Mouse (Mus musculus) macrophage (primary cell): ENCODE data around the gene Btbd2. TPM values are rescaled to one million over a fixed set of nuclear protein-coding genes. Genes with fewer than 3 reads are reported as not detected.
"Not testable (repeated sequence)": the region's sequence is repeated elsewhere in the genome, so short reads cannot be mapped to it uniquely, and the experiment has no call there.

ENCODE experiments used
- H3K27ac ChIP-seq: fragments of 350-480 bp; formaldehyde crosslinking; 2 replicates; pipeline ENCODE4 v1.9.0; 2021
- H3K36me3 ChIP-seq: fragments of 350-480 bp; formaldehyde crosslinking; 2 replicates; pipeline ENCODE4 v1.9.0; 2021; ENCODE audit errors: inconsistent target
- H3K4me3 ChIP-seq: fragments of 350-480 bp; formaldehyde crosslinking; 2 replicates; pipeline ENCODE4 v1.9.0; 2021; ENCODE audit errors: inconsistent target
- H3K79me2 ChIP-seq: fragments of 350-480 bp; formaldehyde crosslinking; 2 replicates; pipeline ENCODE4 v1.9.0; 2021; ENCODE audit errors: inconsistent target
- WGBS: methylation state at CpG from one replicate; pipeline ENCODE4 v1.1.7; 2026; ENCODE audit warnings: inconsistent platforms; ENCODE audit not compliant: missing documents; 5-methylcytosine and 5-hydroxymethylcytosine counted together
- polyA plus RNA-seq: library from polyadenylated mRNA; stranded (reverse); fragments of 250-400 nt; gene quantifications from 3 replicates; pipeline ENCODE4 v1.2.4, GENCODE M21; 2018; ENCODE audit warnings: inconsistent platforms

Gene Btbd2
- polyA plus RNA-seq, 1 experiment from 2014 or later, result 16.9 TPM

DNA sequence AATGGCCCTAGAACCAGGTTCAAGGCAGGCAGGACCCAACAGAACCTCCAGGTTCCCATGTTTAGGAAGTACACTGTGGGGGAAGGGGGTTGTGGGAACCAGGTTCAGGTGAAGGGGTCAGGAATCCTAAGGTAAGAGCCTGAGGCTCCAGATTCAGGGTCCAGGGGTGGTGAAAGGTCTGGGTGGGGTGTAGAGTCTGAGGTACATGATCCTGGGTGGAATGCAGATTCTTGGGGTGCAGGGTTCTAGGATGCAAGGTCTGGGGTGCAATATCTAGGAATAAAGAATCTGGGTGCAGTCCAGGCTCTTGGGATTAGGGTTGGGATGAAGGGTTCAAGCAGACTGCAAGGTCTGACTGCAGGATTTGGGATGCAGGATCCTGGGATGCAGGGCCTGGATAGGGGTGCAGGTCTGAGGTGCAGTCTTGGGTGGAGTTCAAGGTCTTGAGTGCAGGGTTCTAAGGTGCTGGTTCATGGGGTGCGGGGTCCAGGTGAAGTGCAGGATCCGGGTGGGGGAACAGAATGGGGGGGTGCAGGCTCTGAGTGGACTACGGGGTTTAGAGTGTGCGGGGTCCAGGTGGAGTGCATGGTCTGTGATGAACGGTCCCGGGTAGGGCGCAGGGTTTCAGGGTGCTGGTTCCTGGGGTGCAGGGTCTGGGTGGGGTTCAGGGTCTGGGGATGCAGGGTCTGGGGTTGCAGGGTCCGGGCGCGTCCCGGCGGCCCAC is 1.3 kb downstream of the Btbd2 start:
- Histone ChIP-seq H3K4me3 (peak overlapping the region; percentile 37), H3K36me3 (no peaks in the 10 kb centered on the region), H3K27ac (no peak overlapping the region), H3K79me2 (peaks cover 24% of the 10 kb centered on the region; the same call in 1 of the 2 replicates)
- WGBS, result 4% methylated on average over 11 of the region's 12 CpGs

DNA sequence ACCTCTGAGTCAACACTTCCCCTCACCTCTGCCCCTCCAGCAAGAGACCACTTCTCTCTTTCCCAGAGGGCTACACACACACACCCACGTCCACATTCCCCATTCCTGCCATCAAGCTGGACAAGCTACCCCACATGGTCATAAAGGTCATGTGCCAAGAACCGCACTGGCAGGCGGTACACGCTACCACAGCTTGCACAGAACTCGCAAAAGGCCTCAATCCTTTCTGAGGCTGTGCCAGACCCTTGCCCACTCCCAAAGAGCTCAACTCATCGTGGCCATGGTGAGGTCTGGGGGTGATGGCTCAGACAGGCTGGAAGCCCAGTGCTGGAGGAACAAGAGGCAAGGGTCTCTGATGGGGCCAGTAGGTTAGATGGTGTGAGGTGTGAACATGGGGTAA is 2.0 kb downstream of the Btbd2 start:
- H3K36me3 ChIP-seq, result no peaks in the 10 kb centered on the region
- WGBS, result 85% methylated on average over 6 of the region's 6 CpGs
- H3K4me3 ChIP-seq, result no peak overlapping the region
- no peak overlapping the region for H3K27ac ChIP-seq
- H3K79me2 ChIP-seq, result peaks cover 24% of the 10 kb centered on the region; the same call in 1 of the 2 replicates

DNA sequence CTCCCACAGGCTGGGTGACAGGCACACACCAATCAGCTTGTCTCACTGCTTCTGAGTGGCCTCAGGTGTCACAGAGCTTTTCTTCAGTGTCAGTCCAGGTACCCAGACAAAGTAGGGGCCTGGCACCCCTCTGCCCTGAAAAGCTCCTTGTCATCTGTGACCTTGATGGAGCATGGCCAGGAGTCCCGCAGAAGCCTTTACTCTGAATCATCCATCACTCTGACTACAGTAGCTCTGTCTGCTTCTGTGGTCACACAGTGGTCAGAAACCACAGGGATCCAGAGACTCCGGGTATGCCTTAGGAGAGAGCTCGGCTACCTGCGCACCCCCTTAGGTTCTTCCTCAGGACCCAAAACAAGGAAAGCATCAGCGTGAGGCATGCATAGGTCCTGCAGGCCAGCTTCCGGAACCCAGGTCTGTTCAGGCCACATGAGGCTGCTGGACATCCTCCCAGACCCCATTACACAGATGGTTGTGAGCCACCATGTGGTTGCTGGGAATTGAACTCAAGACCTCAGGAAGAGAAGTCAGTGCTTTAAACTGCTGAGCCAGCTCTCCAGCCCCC is 3.6 kb downstream of the Btbd2 start:
- peaks cover 24% of the 10 kb centered on the region; the same call in 1 of the 2 replicates for H3K79me2 ChIP-seq
- no peak overlapping the region for H3K4me3 ChIP-seq
- peaks cover under 1% of the 10 kb centered on the region; the same call in 1 of the 2 replicates for H3K36me3 ChIP-seq
- 72% methylated on average over 6 of the region's 6 CpGs for WGBS
- H3K27ac ChIP-seq, result no peak overlapping the region

DNA sequence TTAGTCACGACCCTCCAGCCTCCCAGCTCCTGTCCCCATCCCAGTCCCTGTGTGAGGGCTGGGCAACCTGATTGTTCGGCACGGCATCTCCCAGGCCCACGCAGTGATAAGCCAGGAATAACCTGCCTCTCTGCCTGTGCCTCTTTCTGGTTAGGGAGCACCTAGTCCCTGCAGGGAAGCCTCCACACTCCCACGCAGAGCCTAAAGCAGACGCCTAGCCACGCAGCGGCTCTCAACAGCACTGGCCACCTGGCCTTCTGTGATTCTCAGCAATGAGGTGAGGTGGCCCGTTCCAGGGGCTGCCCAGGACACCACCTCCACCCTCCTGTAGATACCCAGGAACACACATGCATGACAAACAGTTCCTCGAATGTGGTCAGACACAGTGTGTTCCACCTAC is 6.5 kb downstream of the Btbd2 start:
- Histone ChIP-seq H3K4me3 (no peak overlapping the region), H3K36me3 (peaks cover 17% of the 10 kb centered on the region; the same call in 1 of the 2 replicates), H3K79me2 (peaks cover 20% of the 10 kb centered on the region; the same call in 1 of the 2 replicates), H3K27ac (no peak overlapping the region)
- WGBS, result 94% methylated on average over 10 of the region's 10 CpGs

DNA sequence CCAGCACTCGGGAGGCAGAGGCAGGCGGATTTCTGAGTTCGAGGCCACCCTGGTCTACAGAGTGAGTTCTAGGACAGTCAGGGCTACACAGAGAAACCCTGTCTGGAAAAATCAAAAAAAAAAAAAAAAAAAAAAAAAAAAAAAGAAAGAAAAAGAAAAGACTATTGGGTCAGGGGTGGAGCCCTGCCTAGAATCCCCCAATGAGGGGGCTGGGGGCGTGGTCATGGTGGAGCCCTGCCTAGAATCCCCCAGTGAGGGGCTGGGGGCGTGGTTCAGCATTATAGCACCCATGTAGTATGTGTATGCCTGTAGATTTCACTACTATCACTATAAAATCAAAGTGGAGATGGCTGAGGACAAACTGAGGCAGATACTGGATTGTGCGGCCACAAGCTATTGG is 7.0 kb downstream of the Btbd2 start:
- H3K27ac ChIP-seq, H3K4me3 ChIP-seq: not testable (repeated sequence)
- H3K79me2 ChIP-seq, result peaks cover 15% of the 10 kb centered on the region; the same call in 1 of the 2 replicates
- 82% methylated on average over 3 of the region's 6 CpGs for WGBS
- H3K36me3 ChIP-seq, result peaks cover 22% of the 10 kb centered on the region; the same call in 1 of the 2 replicates

DNA sequence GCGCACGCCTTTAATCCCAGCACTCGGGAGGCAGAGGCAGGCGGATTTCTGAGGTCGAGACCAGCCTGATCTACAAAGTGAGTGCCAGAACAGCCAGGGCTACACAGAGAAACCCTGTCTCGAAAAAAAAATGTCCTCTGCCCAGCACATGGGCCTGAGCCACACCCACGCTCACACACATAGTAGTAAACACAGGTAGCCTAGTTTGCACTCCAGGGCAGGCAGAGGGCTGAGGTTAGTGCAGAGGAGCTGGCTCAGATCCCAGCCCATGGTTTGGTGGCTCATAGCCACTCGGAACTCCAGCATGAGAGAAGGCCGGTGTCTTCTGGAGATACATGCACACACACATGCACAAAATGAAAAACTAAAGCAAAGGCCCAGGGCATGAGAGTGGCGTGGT is 9.9 kb downstream of the Btbd2 start:
- Histone ChIP-seq H3K79me2 (no peaks in the 10 kb centered on the region; the same call in 1 of the 2 replicates), H3K27ac (no peak overlapping the region), H3K4me3 (no peak overlapping the region), H3K36me3 (peaks cover 40% of the 10 kb centered on the region; the same call in 1 of the 2 replicates)
- 91% methylated on average over 9 of the region's 10 CpGs for WGBS

DNA sequence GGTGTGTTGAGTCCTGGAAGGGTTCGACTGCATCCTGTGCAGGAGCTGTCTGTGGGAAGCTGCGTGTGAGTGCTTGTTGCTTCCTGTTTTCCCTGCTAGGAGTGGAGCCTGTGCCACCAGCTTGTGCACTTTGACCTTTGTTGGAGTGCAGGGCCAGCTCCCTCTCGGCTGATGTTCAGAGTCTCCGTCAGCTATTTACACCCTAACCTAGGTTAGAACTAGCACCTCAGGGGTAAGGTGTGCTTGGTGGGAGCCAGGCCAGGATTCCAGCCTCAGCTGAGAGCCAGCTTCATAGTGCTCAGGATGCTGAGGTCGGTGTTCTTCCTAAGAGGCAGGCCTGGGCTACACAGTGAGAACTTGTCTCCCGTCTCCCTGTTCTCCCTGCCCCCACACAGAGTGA is 21.5 kb downstream of the Btbd2 start:
- H3K27ac ChIP-seq, result no peak overlapping the region
- peaks cover 45% of the 10 kb centered on the region for H3K79me2 ChIP-seq
- H3K36me3 ChIP-seq, result peaks cover 68% of the 10 kb centered on the region; the same call in 1 of the 2 replicates
- H3K4me3 ChIP-seq, result no peak overlapping the region
- WGBS, result 93% methylated on average over 4 of the region's 6 CpGs

DNA sequence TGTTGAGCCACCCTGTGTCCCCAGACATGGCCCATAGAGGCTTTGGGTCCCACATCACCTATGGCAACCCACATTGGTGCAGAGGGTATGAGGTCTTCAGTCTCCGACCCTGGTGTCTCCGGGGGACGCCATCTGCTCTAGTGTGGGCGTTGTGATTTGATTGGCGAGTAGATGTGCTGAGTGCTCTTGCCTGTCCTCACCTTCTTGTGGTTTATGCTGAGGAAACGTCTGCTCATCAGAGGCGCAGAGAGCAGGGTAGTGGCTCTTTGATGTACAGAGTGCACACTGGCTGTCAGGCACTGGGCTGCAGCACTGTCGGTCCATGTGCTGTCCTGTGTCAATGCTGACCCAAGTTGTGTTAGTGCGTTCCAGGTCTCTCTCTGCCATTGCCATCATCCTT is 27.9 kb downstream of the Btbd2 start:
- Histone ChIP-seq H3K36me3 (peaks cover 9% of the 10 kb centered on the region; the same call in 1 of the 2 replicates), H3K27ac (no peak overlapping the region), H3K4me3 (no peak overlapping the region), H3K79me2 (peaks cover 100% of the 10 kb centered on the region)
- 79% methylated on average over 9 of the region's 9 CpGs for WGBS

DNA sequence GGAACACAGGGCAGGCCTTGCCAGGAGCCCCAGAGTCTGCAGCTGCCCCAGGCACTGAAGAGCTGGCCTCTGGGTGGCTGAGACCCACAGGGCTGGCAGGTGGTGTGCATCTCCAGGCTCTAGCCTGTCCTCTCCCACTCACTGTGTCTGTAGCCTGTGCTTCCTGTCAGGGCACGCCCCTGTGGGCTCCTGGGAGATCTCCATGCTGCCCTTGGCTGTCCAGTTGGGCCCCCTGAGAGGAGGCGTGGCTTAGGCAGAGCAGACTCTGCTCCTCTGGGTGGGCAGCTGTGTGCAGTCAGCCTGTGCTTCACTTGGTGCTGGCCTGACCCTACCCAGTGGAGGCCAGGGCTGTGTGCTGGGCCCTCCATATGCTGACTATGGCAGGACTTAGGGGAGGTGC is 29.2 kb downstream of the Btbd2 start:
- Histone ChIP-seq H3K4me3 (no peak overlapping the region), H3K27ac (no peak overlapping the region), H3K36me3 (peaks cover 5% of the 10 kb centered on the region; the same call in 1 of the 2 replicates), H3K79me2 (peaks cover 99% of the 10 kb centered on the region)
- 73% methylated on average over 2 of the region's 2 CpGs for WGBS

DNA sequence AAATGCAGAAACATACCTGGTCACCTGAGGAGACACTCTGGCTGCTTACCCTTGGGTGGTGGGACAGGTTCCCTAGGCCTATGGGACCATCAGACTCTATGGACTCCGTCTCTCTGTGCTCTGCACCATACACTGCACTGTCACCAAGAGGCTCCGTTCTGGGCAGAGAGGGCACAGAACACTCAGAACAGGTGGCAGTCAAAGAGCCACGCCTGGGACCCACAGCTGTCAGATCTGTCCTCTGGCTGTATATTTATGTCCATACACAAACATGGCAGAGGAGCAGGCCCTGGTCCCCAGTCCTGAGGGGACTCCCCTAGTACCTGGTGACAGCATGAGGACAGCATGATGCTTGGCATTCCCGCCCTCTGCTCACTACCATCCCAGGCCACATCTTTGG is 31.1 kb downstream of the Btbd2 start:
- H3K4me3 ChIP-seq, result no peak overlapping the region
- no peak overlapping the region for H3K27ac ChIP-seq
- H3K79me2 ChIP-seq, result peaks cover 80% of the 10 kb centered on the region
- H3K36me3 ChIP-seq, result no peaks in the 10 kb centered on the region
- 98% methylated on average over 4 of the region's 4 CpGs for WGBS

DNA sequence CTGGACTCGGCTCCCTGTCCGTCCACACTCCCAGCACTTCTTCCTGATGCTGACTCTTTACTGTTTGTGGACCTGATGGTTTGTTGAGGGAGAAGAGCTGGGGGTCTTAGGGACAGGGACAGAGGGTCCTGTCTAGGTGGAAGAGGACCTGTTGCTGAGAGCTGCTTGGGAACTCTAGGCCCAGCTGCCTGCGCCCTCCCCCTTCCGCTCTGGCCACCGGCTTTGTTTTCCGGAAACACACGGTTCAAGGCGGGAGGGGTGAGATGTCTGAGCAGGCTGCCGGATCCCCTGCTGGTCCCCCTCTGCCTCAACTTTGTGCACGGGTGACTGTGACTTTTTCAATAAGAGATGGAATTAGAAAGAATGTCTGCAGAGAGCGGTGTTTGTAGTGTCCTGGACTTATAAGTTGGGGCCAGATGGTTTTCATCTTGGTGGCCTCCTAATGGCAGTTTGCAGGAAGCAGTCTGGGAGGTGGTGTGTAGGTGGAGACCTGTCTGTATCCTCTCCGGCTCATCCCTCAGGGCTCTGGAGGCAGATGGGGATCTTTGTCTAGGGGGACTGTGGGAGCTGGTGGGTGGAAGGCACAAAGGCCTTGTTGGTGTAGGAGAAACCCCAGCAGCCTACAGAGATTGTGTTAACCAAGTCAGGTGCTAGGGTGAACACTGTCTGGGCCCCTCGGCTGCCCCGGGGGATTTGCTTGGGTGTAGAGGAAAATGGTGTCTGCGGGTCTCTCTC is 33.2 kb downstream of the Btbd2 start:
- Histone ChIP-seq H3K4me3 (peak overlapping the region; percentile 94), H3K79me2 (peaks cover 58% of the 10 kb centered on the region), H3K36me3 (no peaks in the 10 kb centered on the region), H3K27ac (peak overlapping the region; percentile 77)
- WGBS, result 3% methylated on average over 15 of the region's 15 CpGs

DNA sequence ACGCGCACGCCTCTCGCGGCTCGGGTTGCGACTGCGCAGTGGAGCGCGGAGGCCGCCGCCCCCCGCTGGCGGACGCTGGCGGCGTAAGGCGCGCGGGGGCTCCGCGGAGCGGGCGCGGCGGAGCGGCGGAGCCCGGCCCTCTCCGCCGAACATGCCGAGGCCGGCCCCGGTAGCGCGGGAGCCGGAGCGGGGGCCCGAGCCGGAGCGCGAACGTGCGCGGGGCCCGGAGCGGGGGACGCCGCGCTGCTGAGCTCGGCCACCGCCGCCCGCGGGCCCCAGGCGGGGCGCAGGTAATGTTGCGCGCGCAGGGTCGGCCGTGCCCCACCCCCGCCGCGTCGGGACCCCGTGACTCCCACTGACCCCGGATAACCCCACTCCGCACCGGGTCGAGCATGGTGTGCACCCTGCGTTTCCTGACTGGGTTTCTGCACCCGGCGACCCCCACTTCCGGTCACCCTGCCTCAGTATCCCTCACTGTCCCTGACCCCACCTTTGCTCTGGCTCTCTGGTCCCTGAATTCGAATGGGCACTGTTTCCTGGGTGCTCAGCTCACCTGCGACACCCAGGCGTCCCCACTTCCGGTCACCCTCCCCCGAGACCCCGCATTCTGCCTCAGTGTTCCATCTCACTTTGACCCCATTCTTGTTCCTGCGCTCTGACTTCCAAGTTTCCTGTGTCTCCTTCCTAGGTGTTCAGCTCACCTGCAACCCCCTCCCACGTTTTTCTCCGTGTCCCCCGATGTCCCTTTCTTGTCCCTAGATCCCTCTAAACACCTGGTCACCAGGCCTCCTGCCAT is 34.0 kb downstream of the Btbd2 start, which contains the start of gene Csnk1g2:
Gene Csnk1g2 (plus strand): TSS at position 178 of the 796 bp plus-strand sequence.
- Histone ChIP-seq H3K27ac (peak within 1 kb of the TSS; percentile 79), H3K79me2 (peaks cover 51% of the 10 kb centered on the region), H3K36me3 (no peaks in the 10 kb centered on the region), H3K4me3 (peak within 1 kb of the TSS; percentile 94)
- WGBS, result under 1% methylated on average over 80 of the region's 85 CpGs

DNA sequence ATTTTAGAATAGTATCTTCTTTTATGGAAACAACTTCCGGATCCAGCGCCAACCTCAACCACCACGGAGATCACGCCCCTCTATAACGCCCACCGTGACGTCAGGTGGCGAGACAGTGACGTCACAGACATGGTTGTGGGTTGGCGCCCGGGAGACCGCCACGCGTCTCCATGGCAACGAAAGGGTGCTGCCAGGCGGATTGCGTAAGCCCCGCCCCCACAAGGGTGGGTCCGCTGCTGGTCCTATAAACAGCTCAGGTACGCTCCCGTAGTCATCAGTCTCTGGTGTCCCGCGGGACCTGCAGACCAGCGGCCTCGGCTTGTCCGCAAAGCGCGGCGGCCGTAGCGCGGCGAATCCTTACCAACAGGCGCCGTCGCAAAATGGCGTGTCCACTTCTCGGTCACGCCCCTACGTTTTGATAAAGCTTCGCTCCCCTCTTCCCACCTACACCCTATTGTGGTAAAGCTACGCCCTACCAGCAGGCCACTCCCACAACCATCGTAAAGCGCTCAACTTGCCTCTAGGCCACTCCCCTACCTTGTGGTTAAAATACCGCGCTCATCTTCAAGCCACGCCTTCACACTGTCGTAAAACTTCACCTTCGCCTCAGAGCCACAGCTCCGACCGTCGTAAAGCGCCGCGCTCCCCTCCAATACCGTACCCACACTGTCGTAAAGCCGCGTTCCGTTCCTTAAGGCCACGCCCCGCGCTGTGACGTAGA is 34.8 kb downstream of the Btbd2 start:
- peak overlapping the region; percentile 42 for H3K4me3 ChIP-seq
- H3K79me2 ChIP-seq, result peaks cover 43% of the 10 kb centered on the region
- WGBS, result under 1% methylated on average over 64 of the region's 64 CpGs
- H3K27ac ChIP-seq, result peak overlapping the region; percentile 79
- H3K36me3 ChIP-seq, result no peaks in the 10 kb centered on the region

DNA sequence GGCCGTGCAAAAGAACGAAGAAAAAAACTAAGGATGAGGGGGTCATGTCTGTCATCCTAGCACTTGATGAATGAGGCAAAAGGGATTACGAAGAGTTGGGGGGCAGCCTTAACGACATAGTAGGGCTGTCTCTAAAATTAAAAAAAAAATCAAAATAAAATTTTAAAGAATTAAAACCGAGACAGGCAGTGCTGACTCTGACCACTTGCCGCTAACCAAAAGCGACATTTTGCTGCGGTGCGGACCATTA is 35.3 kb downstream of the Btbd2 start:
- Histone ChIP-seq H3K79me2 (peaks cover 38% of the 10 kb centered on the region), H3K36me3 (no peaks in the 10 kb centered on the region), H3K4me3 (peak overlapping the region; percentile 42), H3K27ac (peak overlapping the region; percentile 79)
- WGBS, result 0% methylated on average over 7 of the region's 9 CpGs
